Mouse (Mus musculus) kidney, postnatal 0 days (tissue): ENCODE results near the gene Tnrc6a. TPM values are rescaled to one million over a fixed set of nuclear protein-coding genes. Genes with fewer than 3 reads are reported as not detected.

Experiments
- ATAC-seq: fragments of 200-750 bp; cut with Nextera tagmentation; replicated peaks from 2 replicates; pipeline ENCODE4 v1.8.0; 2017; ENCODE audit warnings: low read depth, moderate number of reproducible peaks, moderate TSS enrichment, moderate library complexity; ENCODE audit not compliant: low FRiP score
- DNase-seq: peaks from one replicate; pipeline ENCODE4 v3.0.0-alpha.2; 2016; ENCODE audit warnings: low spot score
- H3K27ac ChIP-seq: fragments of 300-500 bp; sonication (generic); 2 replicates; pipeline ENCODE4 v1.5.1; 2014; ENCODE audit warnings: mild to moderate bottlenecking
- H3K27me3 ChIP-seq: fragments of 300-500 bp; sonication (generic); 2 replicates; pipeline ENCODE4 v1.6.1; 2014; ENCODE audit warnings: low read length, mixed read lengths; ENCODE audit not compliant: insufficient read depth
- H3K36me3 ChIP-seq: fragments of 300-500 bp; sonication (generic); 2 replicates; pipeline ENCODE4 v1.6.1; 2014; ENCODE audit warnings: low read length, mixed read lengths; ENCODE audit not compliant: insufficient read depth
- H3K4me1 ChIP-seq: fragments of 300-500 bp; sonication (generic); replicated peaks from 2 replicates; pipeline ENCODE4 v1.6.1; 2014; ENCODE audit warnings: antibody characterized with exemption, low read length, mixed read lengths; ENCODE audit not compliant: insufficient read depth
- H3K4me2 ChIP-seq: fragments of 300-500 bp; sonication (generic); 2 replicates; pipeline ENCODE4 v1.6.1; 2014; ENCODE audit warnings: mild to moderate bottlenecking, low read length, moderate library complexity, mixed read lengths
- H3K4me3 ChIP-seq: fragments of 300-500 bp; sonication (generic); replicated peaks from 2 replicates; pipeline ENCODE4 v1.5.1; 2014; ENCODE audit warnings: low read depth, low read length
- H3K9ac ChIP-seq: fragments of 300-500 bp; sonication (generic); 2 replicates; pipeline ENCODE4 v1.6.1; 2014; ENCODE audit warnings: low read depth, low read length
- H3K9me3 ChIP-seq: fragments of 300-500 bp; sonication (generic); replicated peaks from 2 replicates; pipeline ENCODE4 v1.6.1; 2016; ENCODE audit warnings: low read length, inconsistent platforms, mixed read lengths
- CTCF ChIP-seq: IDR thresholded peaks from 2 replicates; pipeline ENCODE4 v1.5.1; 2016; ENCODE audit warnings: antibody characterized with exemption, low read depth, mild to moderate bottlenecking, moderate library complexity
- WGBS: fragments of 180-500 bp; shearing (Covaris S2); extraction: QIAGEN DNeasy Blood & Tissue Kit; methylation state at CpG from one replicate; pipeline ENCODE4 v1.1.7; 2014; 5-methylcytosine and 5-hydroxymethylcytosine counted together
- polyA plus RNA-seq: library from polyadenylated mRNA; unstranded; fragments of >200 nt; fragmentation: Nextera tagmentation; extraction: Ambion mirVana; gene quantifications from 2 replicates; pipeline ENCODE4 v1.2.1, GENCODE M21; 2015

Gene Tnrc6a
- polyA plus RNA-seq, 1 experiment from 2014 or later = 58.0 TPM

- H3K27ac ChIP-seq = no peak overlapping the region
- no peak overlapping the region for H3K4me2 ChIP-seq
- no peaks in the 10 kb centered on the region for H3K4me1 ChIP-seq
- no peaks in the 10 kb centered on the region for H3K27me3 ChIP-seq
- WGBS = 89% methylated on average over 7 of the region's 7 CpGs
- H3K9ac ChIP-seq = no peak overlapping the region
- no peak for ATAC-seq
- no peak for TF ChIP-seq CTCF
- DNase-seq = no peak
- H3K4me3 ChIP-seq = no peak overlapping the region
- no peaks in the 10 kb centered on the region for H3K9me3 ChIP-seq
- H3K36me3 ChIP-seq = no peaks in the 10 kb centered on the region
Measured at GRCm38 (mm10) chr7:123120516-123120915, 3.2 kb upstream of the Tnrc6a start.

- H3K36me3 ChIP-seq = peaks cover 12% of the 10 kb centered on the region; the same call in 1 of the 2 replicates
- peak overlapping the region; percentile 99 for H3K4me3 ChIP-seq
- DNase-seq (no peak), ATAC-seq (peak; percentile 75)
- peak overlapping the region; percentile 71 for H3K4me2 ChIP-seq
- no peaks in the 10 kb centered on the region for H3K4me1 ChIP-seq
- under 1% methylated on average over 41 of the region's 45 CpGs for WGBS
- no peaks in the 10 kb centered on the region for H3K27me3 ChIP-seq
- peak overlapping the region; percentile 100 for H3K9ac ChIP-seq
- H3K27ac ChIP-seq = peak overlapping the region; percentile 96
- TF ChIP-seq CTCF = no peak
- no peaks in the 10 kb centered on the region for H3K9me3 ChIP-seq
Measured at GRCm38 (mm10) chr7:123124299-123124716, 623 bp downstream of the Tnrc6a start.

GRCm38 (mm10) chr7:123124735-123125181, 1.1 kb downstream of the Tnrc6a start:
- Histone ChIP-seq H3K9me3 (no peaks in the 10 kb centered on the region), H3K4me1 (no peaks in the 10 kb centered on the region), H3K4me3 (peak overlapping the region; percentile 99), H3K36me3 (peaks cover 12% of the 10 kb centered on the region; the same call in 1 of the 2 replicates), H3K27me3 (no peaks in the 10 kb centered on the region), H3K4me2 (peak overlapping the region; percentile 71), H3K9ac (peak overlapping the region; percentile 100), H3K27ac (peak overlapping the region; percentile 96)
- ATAC-seq (no peak), DNase-seq (peak; percentile 47)
- TF ChIP-seq CTCF = no peak
- under 1% methylated on average over 16 of the region's 16 CpGs for WGBS

- Histone ChIP-seq H3K4me1 (no peaks in the 10 kb centered on the region; the same call in 1 of the 2 replicates), H3K9ac (no peak overlapping the region), H3K4me3 (no peak overlapping the region), H3K27me3 (no peaks in the 10 kb centered on the region), H3K27ac (no peak overlapping the region), H3K4me2 (no peak overlapping the region), H3K9me3 (no peaks in the 10 kb centered on the region), H3K36me3 (peaks cover 12% of the 10 kb centered on the region; the same call in 1 of the 2 replicates)
- 42% methylated on average over 4 of the region's 4 CpGs for WGBS
- no peak for ATAC-seq
- TF ChIP-seq CTCF = no peak
- no peak for DNase-seq
Measured at GRCm38 (mm10) chr7:123126056-123126455, 2.4 kb downstream of the Tnrc6a start.

GRCm38 (mm10) chr7:123127301-123127700, 3.6 kb downstream of the Tnrc6a start:
- Histone ChIP-seq H3K27ac (no peak overlapping the region), H3K4me2 (no peak overlapping the region), H3K27me3 (no peaks in the 10 kb centered on the region), H3K4me1 (no peaks in the 10 kb centered on the region; the same call in 1 of the 2 replicates), H3K9me3 (no peaks in the 10 kb centered on the region), H3K4me3 (no peak overlapping the region), H3K9ac (no peak overlapping the region), H3K36me3 (peaks cover 12% of the 10 kb centered on the region; the same call in 1 of the 2 replicates)
- peak; percentile 44 for TF ChIP-seq CTCF
- 59% methylated on average over 1 of the region's 1 CpGs for WGBS
- ATAC-seq (no peak), DNase-seq (peak; percentile 31)

- no peak for DNase-seq
- ATAC-seq = no peak
- H3K4me1 ChIP-seq = no peaks in the 10 kb centered on the region; the same call in 1 of the 2 replicates
Measured at GRCm38 (mm10) chr7:123127981-123128380, 4.3 kb downstream of the Tnrc6a start.

More at GRCm38 (mm10) chr7:123127981-123128380, 4.3 kb downstream of the Tnrc6a start:
- H3K27ac ChIP-seq = no peak overlapping the region
- TF ChIP-seq CTCF = no peak
- H3K9me3 ChIP-seq = no peaks in the 10 kb centered on the region
- peaks cover 12% of the 10 kb centered on the region; the same call in 1 of the 2 replicates for H3K36me3 ChIP-seq
- no peaks in the 10 kb centered on the region for H3K27me3 ChIP-seq
- 6% methylated on average over 1 of the region's 1 CpGs for WGBS
- H3K9ac ChIP-seq = no peak overlapping the region
- H3K4me3 ChIP-seq = no peak overlapping the region
- H3K4me2 ChIP-seq = no peak overlapping the region
